Mouse (Mus musculus): ENCODE data around the gene Sema5a. TPM values are rescaled to one million over a fixed set of nuclear protein-coding genes. Genes with fewer than 3 reads are reported as not detected.

Gene Sema5a
- total RNA-seq, 2 experiments from 2014 or later = 4.7 to 6.9 TPM

- DNase-seq = no peak
Observed at GRCm38 (mm10) chr15:32442745-32443144, 198.1 kb downstream of the Sema5a start.

DNA sequence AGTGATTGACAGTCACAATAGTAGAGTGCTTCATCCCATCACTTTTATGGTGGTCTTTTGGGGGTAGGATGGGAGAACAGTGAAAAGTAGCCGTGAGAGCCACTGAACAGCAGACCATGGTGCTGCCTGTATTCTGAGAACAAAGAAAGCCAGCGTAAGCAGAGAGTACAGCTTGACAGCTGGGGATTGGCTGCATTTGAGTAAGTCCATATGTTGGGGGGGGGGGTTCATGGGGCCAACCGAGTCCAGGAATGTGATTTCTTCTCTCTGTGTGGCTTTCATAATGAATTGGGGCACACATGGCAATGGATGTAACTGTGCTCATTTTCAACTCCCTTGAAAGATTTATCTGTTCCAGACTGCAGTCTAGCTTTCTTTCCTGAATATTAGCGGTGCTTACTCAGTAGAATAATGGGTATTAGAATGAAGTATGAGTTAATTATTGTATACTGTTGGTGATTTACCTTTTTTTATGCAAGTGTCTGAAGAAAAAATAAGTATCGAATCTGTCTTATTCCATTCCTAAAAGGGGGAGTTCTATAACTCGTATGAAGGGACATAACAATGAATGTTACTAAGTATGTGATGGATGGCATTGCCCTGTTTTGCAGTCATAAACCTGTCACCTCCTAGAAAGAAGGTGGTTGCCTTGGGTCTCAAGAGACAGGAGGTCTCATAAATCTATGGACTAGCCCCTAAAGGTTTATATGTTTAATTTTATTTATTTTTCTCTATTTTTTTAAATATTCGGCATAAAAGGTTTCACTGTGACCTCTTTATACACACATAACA, 203.1 kb downstream of the Sema5a start:
- no peak for DNase-seq

GRCm38 (mm10) chr15:32459046-32459445, 214.4 kb downstream of the Sema5a start:
- no peak for DNase-seq

- no peak for DNase-seq
Observed at GRCm38 (mm10) chr15:32460238-32460637, 215.6 kb downstream of the Sema5a start.

DNA sequence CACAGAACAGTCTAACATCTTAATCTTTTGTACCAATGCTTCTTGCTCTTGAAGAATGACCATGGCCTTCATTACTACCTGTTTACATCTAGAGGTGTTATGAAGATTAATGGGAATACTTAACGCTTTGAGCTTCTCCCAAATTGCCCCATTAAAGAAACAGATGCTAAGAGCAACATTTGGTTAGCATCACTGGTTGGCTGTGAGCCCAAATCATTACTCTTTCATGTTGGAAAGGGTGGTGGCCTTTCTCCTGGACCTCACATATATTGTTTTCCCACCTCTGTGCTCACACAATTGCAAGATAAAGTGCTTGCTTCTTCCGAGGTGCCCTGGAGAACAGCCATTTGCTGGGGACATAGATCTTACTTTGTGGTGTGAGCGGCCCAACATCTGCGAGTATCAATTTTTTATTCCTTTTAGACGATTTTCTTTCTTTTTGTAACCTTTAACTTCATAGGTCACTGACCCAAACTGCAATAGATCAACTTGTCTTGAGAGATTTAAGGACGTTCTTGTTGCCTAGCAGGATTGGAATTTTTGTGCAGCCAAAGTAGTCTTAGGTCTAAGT, 227.0 kb downstream of the Sema5a start:
- no peak for DNase-seq

DNA sequence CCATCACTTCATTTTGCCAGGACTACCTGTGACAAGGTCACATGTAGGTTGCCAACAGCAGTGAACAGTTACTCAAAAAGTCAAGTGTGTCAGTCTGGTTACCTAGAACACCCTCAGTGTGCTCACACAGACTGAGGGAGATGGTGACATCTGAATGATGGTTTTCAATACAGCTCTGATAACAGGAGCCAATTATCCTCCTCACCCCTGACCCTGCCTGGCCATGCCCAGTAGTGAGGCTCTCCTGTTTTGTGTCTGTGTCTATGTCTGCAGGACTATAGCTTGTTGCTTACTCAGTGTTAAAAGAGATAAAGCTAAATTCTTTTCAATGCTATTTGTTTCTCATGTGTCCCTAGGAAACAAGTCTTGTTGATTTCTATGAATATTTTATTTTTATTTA, 236.1 kb downstream of the Sema5a start:
- no peak for DNase-seq

- DNase-seq = no peak
Observed at GRCm38 (mm10) chr15:32485064-32485964, 240.7 kb downstream of the Sema5a start.

- no peak for DNase-seq
Observed at GRCm38 (mm10) chr15:32487968-32488367, 243.4 kb downstream of the Sema5a start.

GRCm38 (mm10) chr15:32494219-32494618, 249.6 kb downstream of the Sema5a start:
- DNase-seq = no peak

DNA sequence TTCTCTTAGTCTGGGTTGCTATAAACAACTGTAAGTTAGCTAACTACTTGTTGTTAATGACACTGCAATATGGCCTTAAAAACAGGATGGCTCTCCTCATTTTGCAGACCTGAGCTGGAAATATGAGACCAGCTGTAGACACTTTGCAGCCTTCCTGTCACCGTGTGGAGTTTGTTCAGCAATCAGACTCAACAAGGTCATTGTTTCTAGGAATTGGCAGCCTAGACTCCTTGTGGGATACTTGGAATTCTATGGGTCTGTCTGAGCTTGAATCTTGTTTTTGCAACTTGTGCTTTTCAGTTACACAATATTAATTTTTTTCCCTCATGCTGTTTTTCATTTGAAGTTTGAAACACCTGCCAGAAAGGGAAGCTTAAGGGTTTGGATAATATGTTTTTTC, 250.3 kb downstream of the Sema5a start:
- no peak for DNase-seq

GRCm38 (mm10) chr15:32496880-32497279, 252.3 kb downstream of the Sema5a start:
- DNase-seq = peak in 1 of 2 experiments; percentile 14

GRCm38 (mm10) chr15:32505941-32506340, 261.3 kb downstream of the Sema5a start:
- peak in 1 of 2 experiments; percentile 42 for DNase-seq

- DNase-seq = peak; percentile 21 to 23
Observed at GRCm38 (mm10) chr15:32508282-32508681, 263.7 kb downstream of the Sema5a start.

DNA sequence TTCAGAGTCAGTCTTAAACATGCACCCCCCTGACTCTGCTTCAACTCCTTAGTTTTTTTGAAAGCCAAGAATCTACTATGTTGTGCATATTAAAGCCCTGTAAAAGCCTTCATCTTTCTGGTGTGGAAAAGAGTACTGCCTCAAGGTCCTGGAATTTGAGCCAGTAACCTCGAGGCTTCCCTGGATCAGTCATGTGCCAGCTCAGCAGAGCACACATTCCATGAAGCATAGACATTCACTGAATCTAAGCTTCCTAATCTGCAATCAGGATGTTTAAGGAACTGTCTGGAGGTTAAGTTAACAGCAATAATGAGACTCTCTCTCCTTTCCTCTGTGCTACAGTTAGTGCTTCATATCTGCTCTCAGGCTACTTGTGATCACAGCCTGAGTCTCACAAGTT, 270.3 kb downstream of the Sema5a start:
- DNase-seq = no peak

GRCm38 (mm10) chr15:32517954-32518353, 273.3 kb downstream of the Sema5a start:
- DNase-seq = no peak

- DNase-seq = peak; percentile 16 to 17
Observed at GRCm38 (mm10) chr15:32532539-32532938, 287.9 kb downstream of the Sema5a start.

DNA sequence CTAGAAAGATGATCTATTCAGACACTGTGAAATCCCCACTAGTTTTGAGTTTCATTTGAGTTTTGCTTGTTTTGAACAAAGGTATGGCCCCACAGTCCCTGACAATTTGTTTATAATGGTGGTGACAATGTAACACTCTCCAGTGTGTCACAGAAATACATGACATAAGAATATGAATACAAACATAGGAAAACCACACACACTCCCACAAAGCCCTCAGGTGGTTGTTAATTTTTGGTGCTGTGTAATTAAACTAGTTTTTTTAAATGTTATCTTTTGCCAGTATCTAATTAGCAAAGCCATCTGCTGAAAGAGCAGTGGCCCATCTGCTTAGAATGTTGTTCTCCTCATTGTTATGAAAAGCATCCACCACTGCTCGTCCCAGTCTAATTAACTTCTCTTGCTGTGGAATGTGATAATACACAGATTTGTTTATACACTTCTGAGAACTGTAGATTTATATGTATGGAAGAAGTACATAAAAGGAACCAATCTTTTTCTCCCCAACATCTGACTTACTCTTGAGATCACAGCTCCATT, 289.0 kb downstream of the Sema5a start:
- no peak for DNase-seq

DNA sequence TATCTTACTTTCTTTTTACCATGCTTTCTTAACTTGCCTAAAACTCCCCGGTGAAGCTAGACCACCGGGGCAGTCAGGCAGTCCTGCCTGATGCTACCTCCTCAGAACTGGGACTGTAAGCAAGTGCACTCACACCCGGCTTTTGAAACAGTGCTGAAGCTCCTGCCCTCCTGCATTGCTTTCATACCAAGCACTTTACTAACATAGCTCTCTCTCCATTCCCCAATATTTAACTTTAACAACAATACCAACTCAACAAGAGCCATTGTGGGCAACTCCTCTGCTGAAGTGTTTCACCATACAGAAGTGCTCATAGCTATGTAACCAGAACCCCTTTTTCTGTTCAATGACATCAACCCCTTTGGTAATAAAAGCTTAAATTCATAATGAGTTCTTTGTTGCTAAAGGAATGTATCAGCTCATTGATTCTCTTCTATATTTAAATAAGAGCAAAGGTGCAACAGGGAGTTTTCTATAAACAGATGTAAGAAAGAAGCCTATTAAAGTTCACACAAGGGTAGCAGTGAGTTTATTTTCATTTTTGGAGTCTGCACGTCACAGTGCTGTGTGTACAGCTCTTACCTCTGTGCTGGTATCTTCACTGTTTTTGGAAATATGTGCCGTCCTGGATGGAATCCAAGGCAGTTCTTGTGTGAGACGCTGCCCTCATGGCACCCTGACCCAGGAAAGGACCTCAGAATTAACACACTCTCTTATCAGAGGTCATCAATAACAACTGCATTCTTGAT, 292.3 kb downstream of the Sema5a start:
- DNase-seq = no peak

DNA sequence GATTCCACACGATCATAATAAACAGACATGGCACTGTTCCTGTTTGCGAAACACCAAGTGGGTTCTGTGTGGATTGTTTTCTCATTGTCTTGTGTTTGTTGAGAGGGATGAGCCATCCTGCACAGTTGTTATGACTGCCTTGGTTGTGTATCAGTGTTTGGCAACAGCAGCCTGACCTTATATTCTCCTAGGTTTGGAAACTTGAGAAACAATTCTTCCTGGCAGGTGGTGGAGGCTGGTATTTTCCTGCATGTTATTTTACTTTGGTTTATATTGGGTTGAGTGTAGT, 292.8 kb downstream of the Sema5a start:
- no peak for DNase-seq

DNA sequence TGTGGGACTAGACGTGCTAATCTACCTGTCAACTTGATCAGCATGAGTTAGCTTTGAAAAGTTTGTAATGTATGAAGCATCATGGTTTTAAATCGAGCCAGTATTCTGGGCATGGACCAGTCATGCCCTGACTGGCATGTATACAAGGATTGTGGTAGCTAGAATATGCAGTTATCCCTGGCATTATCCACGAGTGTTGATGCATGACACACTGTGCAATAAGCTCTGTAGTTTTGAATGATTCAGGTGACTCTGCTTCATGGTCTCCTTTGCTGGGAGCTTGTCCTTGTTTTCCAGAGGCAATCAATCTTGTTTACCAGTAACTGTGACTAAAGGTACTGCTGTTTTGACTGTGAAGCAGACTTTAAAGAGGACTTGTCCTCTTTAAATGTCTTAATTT, 293.5 kb downstream of the Sema5a start:
- DNase-seq = no peak

- DNase-seq = no peak
Observed at GRCm38 (mm10) chr15:32542746-32543145, 298.1 kb downstream of the Sema5a start.

GRCm38 (mm10) chr15:32543181-32543580, 298.6 kb downstream of the Sema5a start:
- no peak for DNase-seq
